Mouse (Mus musculus) left cerebral cortex, adult 18-20 months (tissue): Measurements from ENCODE around the gene Miip. TPM values are rescaled to one million over a fixed set of nuclear protein-coding genes. Genes with fewer than 3 reads are reported as not detected.

Source experiments
- DNase-seq, 2 experiments: peaks; one replicate each; pipeline ENCODE4 v3.0.0; 2021 to 2022; ENCODE audit warnings: low spot score in 2 of 2, mixed read lengths in 1 of 2
- long read RNA-seq, 2 experiments: library from polyadenylated mRNA; stranded (forward); transcript quantifications; one replicate each; pipeline ENCODE4 v2.0.0; 2021
- total RNA-seq, 2 experiments: library from RNA; stranded (reverse); gene quantifications; 2 replicates each; pipeline ENCODE4 v1.2.3; 2021

Gene Miip
- 10 to 100 TPM; 15.1 to 15.5 TPM for total RNA-seq
- long read RNA-seq, experiment 1, partial matches to known transcripts = 6 of 27 reads
- long read RNA-seq, experiment 1, other reads (novel, unspliced or antisense) = 14 of 27 reads
- long read RNA-seq, experiment 2, transcript Miip-201 (10 exons, 1,813 nt) = major isoform, 8 of 26 reads
- long read RNA-seq, experiment 2, partial matches to known transcripts = 2 of 26 reads
- long read RNA-seq, experiment 2, other reads (novel, unspliced or antisense) = 13 of 26 reads

- DNase-seq = peak; percentile 89 to 96
These were observed at the start of gene Miip, which contains the start of gene Fv1 for GRCm38 (mm10) chr4:147868450-147869031. Gene Miip (minus strand): TSS chr4:147868816. Gene Fv1 (plus strand): TSS chr4:147868979.

DNA sequence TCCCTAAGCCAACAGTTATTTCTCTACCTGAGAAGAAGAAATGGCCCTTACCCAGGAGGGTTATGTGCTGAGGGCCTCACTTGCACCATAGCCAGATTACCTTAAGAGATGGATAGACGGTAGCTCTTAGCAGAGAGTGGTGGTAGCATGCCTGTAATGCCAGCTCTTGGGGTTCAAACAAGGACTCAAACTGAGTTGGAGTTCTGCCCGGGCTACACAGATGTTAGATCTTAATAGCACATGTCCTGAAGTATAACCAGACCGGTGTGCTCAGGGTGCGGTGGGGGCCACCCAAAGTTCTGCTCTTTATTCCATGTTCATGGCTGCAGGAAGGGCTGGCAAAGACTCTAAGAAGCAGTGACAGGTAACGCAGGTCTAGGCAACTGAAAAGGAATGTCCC lies 40.9 kb upstream of the Miip start:
- no peak for DNase-seq

GRCm38 (mm10) chr4:147906230-147906629 lies 37.6 kb upstream of the Miip start:
- DNase-seq = no peak

- no peak for DNase-seq
These were observed 36.6 kb upstream of the Miip start for GRCm38 (mm10) chr4:147905090-147905659.

GRCm38 (mm10) chr4:147904313-147905089 lies 35.9 kb upstream of the Miip start, which contains the start of gene Mfn2:
Gene Mfn2 (minus strand): TSS chr4:147904704.
- DNase-seq = peak; percentile 85 to 89

- DNase-seq = no peak
These were observed 35.0 kb upstream of the Miip start for GRCm38 (mm10) chr4:147903601-147904000.

DNA sequence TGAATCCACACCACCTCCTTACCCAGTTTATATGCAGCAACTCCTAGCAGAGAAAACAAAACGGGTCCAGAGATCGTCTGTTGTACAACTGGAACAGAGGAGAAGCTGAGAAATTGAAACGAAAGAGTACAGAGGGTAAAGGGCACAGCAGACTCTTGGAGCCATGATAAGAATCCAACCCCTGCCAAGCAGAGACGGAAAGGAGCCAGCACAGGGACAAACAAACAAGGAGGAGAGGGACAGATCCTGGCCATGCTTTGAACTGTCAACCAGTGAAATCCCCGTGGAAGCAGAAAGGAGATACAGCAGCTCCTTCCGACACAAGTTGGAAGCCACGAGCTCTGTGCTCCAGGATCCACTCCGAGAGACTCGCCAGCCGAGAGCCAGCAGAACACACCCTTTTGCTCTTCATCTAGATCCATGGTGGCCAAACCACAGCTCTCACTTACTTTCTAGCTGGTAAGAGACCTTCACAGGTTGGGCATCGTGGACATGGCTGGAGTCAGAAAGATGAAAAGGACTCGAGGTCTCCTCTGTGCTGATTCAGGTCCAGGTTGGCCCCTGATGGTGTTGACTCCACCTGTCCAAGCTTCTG lies 34.4 kb upstream of the Miip start:
- DNase-seq = no peak

- no peak for DNase-seq
These were observed 31.8 kb upstream of the Miip start for GRCm38 (mm10) chr4:147900452-147900851.

DNA sequence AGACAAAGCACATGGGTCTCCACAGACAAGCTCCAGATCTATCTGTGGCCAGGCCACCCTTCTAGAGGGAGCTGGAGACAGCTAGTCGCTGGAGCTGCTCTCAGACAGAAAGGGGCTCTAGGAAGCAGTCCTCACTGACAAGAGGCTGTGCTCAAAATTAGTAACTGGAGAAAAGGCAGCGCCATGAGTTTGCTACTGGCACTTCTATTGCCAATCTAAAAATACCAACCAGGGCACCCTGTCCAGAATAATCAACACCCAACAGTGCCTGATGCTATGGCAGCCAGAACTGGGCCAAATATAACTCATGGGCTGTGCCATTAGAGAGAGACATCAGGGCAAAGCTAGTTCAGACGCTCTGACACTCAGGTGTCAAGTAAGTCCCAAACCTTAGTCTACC lies 28.7 kb upstream of the Miip start:
- DNase-seq = no peak

GRCm38 (mm10) chr4:147896411-147896810 lies 27.8 kb upstream of the Miip start:
- DNase-seq = no peak

GRCm38 (mm10) chr4:147895815-147896330 lies 27.3 kb upstream of the Miip start:
- DNase-seq = no peak

GRCm38 (mm10) chr4:147890341-147890740 lies 21.7 kb upstream of the Miip start:
- DNase-seq = no peak

GRCm38 (mm10) chr4:147888237-147888636 lies 19.6 kb upstream of the Miip start:
- no peak for DNase-seq

DNA sequence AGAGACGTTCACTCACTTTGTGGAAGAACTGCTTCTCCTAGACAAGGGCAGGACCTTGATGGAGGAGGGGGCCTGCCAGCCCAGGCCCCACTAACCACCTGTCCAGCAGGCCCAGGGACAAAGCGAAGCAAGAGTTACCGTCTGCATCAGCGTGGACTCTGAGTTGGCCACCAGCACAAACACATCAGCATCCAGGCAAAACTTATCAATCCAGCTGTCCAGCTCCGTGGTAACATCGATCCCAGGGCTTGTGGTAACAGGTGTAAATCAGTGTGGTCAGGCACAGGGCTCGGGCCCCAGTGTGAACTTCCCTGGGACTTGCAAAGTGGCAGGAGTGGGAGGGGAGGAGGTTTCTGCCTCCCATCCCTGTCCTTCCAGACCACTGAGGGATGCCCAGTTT lies 18.7 kb upstream of the Miip start:
- DNase-seq = no peak

DNA sequence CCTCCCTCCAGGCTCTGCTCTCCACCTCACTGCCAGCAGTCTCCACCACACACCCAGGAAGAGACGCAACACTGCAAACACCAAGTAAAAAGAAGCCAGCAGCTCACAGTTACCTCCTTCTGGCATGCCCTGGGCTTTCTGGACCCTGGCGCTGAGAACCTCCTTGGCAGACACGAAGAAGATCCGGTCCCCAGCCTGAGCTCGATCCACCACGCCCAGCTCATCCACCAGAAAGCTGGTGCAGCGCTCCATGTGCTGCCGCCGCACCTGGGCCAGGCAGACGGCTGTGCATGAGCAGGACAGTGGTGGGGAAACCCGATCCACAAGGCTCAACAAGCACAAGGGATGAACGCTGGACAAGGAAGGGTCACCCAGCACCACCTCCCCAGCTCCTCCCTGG lies 17.5 kb upstream of the Miip start:
- DNase-seq = no peak

DNA sequence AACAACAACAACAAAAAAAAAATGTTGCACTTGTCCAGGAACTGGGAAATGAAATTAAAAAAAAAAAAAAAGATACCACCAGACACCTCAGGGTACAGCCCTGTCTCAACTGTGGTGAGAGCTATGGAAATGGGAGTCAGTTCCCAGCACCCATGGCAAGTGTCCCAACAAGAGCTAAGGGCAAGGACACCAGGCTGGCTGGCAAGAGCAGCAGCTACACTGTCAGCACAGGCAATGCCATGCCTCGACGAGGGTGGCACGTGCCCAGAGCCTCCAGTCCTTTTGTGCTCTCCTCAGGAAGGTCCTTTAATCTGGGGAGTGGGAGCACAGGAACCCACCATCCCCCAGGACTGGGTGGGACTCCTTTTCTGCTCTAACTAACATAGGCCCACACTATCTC lies 15.5 kb upstream of the Miip start:
- no peak for DNase-seq

DNA sequence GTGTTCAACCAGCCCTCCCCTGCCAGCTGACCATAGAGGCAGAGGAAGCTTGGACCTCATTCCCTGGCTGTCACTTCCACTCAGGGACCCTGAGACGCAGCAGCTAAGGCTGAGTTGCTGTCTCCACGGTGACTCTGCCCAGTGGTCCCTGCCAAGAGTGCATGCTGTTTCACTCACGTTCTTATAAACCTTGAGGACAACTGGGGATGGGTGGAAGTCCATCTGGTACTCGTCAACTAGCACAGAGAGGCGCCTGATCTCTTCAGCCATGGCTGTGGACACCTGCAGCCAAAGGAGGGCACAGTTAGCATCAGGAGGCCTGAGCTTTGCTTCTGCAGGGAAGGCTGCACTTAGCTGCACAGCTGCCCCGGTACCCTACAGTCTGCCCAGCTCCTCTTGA lies 14.4 kb upstream of the Miip start:
- DNase-seq = no peak

DNA sequence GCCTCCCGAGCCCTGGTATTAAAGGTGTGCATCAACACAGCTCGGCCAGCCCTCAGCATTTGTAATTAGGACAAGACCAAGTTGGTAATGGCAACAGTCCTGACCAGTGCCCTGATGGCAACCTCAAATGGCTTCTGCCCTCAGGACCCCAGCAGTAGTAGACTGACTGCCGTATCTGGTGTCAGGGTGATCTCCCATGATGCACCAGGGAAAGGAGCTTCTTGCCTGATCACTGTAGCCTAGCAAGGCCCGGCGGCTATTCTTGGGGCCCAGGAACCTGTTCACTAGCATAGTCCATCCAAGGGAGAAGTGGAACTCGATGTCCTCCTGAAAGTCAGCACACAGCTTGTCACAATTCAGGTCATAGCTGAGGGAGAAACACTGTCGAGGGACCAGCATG lies 13.2 kb upstream of the Miip start:
- DNase-seq = no peak

- no peak for DNase-seq
These were observed 11.2 kb upstream of the Miip start for GRCm38 (mm10) chr4:147879865-147880264.

- DNase-seq = no peak
These were observed 10.8 kb upstream of the Miip start for GRCm38 (mm10) chr4:147879456-147879855.

DNA sequence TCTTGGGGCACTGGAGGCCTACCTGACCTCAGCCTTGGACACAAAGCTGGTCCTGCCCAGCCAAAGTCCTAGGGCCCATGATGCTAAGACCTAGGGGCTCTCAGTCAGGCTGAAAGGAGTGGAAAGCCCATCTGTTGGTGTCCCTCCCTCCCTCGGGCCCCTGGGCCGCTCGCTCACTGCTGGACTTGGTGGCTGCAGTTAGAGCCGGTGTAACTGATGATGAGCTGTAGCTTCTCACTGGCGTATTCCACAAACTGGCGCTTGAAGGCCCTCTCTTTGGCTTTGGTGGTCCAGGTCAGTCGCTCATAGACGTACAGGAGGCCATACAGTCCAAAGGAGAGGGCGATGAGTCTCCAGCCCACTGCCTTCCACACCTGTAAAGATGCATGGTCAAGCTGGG lies 9.9 kb upstream of the Miip start:
- no peak for DNase-seq
